Mouse (Mus musculus) forelimb bud, embryonic 11.5 days (tissue): ENCODE data around the gene Kcnj9.

ENCODE experiments used
- DNase-seq: peaks from one replicate; pipeline ENCODE4 v3.0.0-alpha.2; 2012; ENCODE audit warnings: low read depth, low spot score

The Kcnj9 gene

DNA sequence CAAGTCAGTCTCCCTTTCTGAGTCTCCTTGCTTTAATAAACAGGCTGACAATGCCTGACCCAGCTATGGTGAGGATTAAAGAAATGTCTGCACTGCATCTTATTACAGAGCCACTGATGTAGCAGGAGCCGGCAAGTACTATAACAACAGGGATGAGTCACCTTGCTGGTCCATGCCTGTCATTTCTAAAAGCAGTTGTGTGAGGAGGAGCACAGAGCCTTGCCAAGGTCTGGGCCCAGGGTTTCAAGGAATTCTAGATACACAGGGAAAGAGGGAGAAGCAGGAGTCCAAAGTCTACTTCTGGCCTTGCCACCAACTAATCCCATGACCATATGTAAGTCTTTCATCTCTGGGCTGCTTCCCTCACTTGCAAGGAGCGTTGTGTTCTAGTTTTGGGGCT lies 36.2 kb downstream of the Kcnj9 start:
- no peak for DNase-seq

- no peak for DNase-seq
Measured at GRCm38 (mm10) chr1:172289617-172289946, 39.5 kb downstream of the Kcnj9 start.

- DNase-seq, result no peak
Measured at GRCm38 (mm10) chr1:172288900-172289616, 40.1 kb downstream of the Kcnj9 start.

- DNase-seq, result no peak
Measured at GRCm38 (mm10) chr1:172286740-172287139, 42.4 kb downstream of the Kcnj9 start.

DNA sequence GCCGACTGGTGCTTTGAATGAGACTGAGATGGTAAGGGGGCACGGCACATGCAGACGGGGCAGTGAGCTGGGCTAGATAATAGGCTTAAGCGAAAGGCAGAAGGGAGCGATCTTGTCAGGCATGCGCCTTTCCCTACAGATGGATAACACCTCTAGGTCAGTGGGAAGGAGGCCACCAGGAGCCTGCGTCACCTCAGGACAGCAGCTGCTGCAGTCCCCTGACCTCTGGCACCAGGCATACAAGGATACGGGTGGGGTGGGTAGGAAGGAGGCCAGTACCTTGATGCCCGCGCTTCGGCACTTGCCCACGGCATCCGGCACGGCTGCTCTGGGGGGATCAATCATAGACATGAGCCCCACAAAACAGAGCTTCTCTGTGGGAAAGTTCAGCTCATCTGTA lies 44.9 kb downstream of the Kcnj9 start:
- no peak for DNase-seq

- DNase-seq, result no peak
Measured at GRCm38 (mm10) chr1:172283073-172283472, 46.0 kb downstream of the Kcnj9 start.

DNA sequence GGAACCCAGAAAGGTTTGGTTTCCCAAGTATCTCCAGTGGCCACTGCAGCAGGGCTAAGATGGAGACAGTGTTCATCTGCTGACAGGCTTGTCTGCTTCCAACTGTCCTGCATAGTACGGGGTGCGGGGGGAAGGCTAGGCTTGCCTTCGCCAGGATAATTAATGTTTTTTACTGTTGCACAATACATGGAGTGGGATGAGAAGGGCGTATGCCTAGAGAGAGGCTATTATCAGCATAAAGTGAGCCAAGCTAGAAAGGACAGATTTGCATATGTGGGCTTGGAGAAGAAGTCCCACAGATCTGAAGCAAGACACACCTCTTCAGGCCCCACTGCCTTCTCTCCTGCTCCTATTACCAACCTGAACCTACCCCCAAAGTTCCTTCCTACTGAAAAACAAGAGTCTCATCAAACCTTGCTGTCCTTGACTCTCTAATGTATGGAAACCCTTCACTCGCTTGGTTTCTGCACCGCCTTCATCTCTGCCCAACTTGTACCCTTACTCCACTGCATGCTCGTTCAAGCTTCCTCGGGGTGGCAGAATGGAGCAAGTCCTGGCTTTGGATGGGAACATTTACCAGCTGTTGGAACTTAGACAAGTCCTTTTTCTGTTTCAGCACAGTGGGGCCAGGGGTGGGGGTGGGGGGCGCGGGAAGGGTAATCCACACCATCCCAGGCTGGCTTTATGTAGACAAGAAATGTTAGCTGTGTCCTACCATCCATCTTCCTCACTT lies 47.4 kb downstream of the Kcnj9 start:
- no peak for DNase-seq

DNA sequence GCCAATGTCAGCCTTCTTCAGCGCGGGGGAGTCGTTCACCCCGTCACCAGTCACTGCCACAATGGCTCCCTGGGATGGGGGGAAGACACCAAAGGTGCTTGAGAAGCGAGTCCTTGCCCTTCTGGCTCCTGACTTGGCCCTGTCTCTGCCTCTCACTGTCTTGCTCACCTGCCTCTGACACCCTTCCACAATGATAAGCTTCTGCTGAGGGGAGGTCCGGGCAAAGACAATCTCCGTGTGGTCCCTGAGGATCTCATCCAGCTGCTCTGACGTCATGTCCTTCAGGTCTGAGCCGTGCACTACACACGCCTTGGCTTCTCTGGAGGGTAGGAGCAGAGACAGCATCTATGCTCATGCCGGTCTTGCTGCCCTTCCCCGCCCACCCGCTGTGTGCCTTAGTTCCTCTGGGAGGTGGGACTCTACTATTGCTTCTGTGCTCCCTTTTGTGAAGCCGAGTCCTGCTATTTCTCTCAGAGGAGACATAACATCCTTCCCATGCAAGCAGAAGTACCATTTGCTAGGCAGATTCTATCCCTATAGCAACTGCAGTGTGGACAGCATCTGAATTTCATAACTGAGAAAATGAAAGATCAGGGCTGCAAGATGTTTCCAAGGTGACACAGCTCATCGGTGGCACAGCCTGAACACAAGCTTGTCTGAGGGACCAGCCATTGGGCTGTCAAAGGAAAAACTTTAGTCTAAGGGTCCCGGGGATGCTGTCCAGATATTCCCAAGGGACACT lies 49.2 kb downstream of the Kcnj9 start:
- no peak for DNase-seq

GRCm38 (mm10) chr1:172278328-172278727 lies 50.8 kb downstream of the Kcnj9 start:
- no peak for DNase-seq

DNA sequence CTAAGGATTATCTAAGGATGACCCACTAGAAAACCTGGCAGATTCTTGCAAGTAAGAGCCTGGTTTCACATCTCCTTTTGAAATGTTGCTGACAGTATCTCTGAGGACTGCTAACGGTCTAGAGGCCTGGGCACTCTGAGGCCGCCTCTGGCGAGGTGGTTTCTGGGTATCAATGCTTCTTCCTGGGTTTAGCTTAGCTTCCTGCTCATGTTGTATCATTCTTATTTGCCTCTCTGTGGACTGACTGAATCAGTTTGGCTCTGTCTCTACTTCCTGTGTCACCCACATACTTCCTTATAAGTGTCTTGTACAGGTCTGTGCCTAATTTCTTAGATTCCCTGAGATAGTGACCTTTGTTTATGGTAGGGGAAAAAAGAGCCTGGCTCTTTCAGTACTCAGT lies 51.9 kb downstream of the Kcnj9 start:
- DNase-seq, result no peak

DNA sequence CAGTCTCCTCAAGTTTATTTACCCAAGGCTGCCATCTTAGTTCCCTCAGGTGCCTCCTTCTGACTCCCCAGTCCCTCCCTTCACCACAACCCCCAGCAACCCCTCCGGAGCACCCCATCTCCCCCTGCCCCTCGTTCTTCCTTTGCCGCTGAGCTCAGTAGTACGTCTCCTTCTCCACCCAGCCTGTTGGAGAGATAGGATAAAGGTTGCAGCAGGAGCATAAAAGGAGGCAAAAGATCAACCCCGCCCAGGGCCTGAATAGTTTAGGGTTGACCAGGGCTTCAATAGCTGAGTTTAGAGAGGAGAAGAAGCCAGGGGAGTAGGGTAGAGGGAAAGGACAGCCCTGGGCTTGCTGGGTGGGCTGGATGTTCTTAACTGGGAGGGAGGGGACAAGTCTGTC lies 54.6 kb downstream of the Kcnj9 start:
- no peak for DNase-seq

- no peak for DNase-seq
Measured at GRCm38 (mm10) chr1:172274116-172274515, 55.0 kb downstream of the Kcnj9 start.

DNA sequence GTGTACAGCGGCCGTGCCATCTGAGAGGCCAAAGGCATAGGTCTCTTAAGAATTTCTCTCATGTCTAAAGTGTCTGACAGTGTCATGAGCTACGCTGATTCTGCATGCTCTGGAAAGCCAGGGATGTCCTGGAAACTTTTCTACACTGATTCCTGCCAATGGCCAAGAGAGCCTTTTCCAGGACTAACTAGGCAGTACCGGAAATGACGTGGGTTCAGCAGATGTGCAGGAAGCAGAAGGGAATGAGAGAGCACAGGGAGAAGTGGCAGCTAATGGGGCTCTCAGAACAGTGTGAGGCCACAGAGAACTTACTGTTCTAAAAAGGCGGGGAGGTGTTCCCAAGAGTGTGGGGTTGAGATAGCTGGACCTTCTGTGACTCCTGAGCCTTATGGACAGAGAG lies 55.7 kb downstream of the Kcnj9 start:
- DNase-seq, result no peak

DNA sequence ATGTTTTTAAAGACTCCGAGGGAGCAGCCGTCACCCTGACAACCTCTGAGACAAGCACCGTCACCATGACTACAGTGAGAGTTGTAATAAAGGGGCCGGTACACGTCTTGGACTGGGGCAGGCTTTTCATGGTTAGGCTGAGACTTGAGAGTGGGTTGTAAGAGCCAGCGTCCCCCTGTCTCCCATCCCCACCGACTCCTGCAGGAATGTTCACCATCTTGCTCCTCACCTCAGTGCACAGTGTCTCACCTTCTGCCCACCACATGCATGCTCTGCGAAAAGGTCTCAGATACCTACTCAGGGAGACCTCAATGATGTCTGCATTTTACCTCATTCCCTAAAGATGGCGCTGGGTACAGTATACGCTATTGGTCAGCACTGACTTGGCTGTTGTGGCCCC lies 57.4 kb downstream of the Kcnj9 start:
- no peak for DNase-seq

DNA sequence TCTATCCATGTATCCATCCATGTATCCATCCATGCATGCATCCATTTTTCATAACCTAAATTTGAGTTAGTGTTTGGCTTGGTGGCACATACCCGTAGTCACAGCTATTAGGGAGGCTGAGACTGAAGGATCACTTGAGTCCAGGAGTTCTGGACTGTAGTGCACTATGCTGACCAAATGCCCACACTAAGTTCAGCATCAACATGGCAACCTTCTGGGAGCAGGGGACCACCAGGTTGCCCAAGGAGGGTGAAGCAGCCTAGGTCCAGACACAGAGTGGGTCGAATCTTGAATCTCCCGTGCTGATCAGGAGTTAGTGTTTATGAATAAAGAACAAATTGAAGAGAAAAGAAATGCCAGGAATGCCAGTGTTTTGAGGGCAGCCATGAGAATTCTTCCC lies 57.9 kb downstream of the Kcnj9 start:
- no peak for DNase-seq
